ENCODE assay signal across 8 mouse cellular contexts in the genomic region with DNA sequence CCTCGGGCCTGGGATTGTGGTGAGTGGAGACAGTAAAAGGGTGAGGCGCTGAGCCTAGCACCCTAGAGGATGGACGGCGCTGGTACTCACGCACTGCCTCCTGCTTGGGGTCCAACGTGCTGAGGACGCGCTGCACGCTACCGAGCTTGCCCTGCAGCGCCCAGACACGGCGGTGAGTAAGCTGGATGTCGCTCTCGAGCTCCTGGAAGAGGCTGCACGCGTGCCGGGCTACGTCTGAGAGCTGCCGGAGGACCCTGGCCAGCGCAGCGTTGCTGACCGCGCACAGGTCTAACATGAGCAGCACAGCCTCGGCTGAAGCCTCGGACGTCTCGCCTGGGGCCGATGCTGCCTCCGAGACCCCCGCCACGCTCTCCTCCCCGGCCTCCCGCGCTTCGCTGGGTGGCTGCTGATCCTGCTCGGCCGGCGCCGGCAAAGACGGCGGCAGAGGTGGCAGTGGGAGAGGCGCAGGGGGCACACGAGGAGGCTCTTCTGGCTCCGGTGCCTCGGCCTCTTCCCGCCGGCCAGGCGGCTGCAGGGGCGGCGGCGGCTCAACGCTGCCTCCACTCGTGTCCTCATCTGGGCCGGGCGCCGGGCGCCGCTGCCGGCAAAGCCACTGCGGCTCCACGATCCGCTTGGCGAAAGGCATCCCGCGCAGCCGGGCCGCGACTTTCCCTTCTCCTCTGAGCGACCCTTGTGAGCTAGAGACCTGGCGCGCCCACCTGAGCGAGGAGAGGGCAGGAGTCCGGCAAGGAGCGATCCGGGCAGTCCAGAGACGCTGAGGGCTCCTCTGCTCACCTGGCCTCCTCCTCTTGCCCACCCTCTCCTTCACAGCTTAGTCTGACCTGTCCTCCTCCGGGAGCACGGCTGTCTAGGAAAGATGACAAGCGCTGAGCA. TPM values are rescaled to one million over a fixed set of nuclear protein-coding genes. Genes with fewer than 3 reads are reported as not detected.
DNase-seq lines count a peak whose midpoint lies in the region; ATAC-seq and TF ChIP-seq lines count a peak whose summit lies in the region.

No protein-coding gene starts in this region.

- intact Hi-C loops in heart, postnatal 36 days (cut with DNase I), result loop anchor here (1.0 to 10.0 kb wide), 3 partner anchors 120 to 287 kb away; no protein-coding TSS in a partner anchor
- intact Hi-C loops in left cerebral cortex, postnatal 25 days (cut with DNase I), result loop anchor here (5.0 kb wide), 1 partner anchor 192 kb away; no protein-coding TSS in a partner anchor

- no peaks in the 10 kb centered on the region for H3K4me1 ChIP-seq in ES-Bruce4 (ENCODE audit: control insufficient read depth, insufficient read depth, low read length)
- peaks cover 8% of the 10 kb centered on the region for H3K4me1 ChIP-seq in embryonic facial prominence, embryonic 13.5 days

- TF ChIP-seq EP300 in ES-Bruce4 (IDR thresholded peaks at IDR 0.05; ENCODE audit: insufficient read depth, low read depth, low read length), result no peak

- WGBS in embryonic facial prominence, embryonic 13.5 days, result 18% methylated on average over 64 of the region's 80 CpGs

- peak overlapping the region; percentile 67 for H3K4me2 ChIP-seq in embryonic facial prominence, embryonic 13.5 days

- no peak for TF ChIP-seq POLR2A in ES-Bruce4 (IDR thresholded peaks at IDR 0.05; ENCODE audit: insufficient read depth, low read length)

- peak overlapping the region; percentile 67 for H3K4me3 ChIP-seq in ES-Bruce4 (ENCODE audit: low read depth, low read length)
- peak overlapping the region; percentile 56 for H3K4me3 ChIP-seq in embryonic facial prominence, embryonic 13.5 days

- no peaks in the 10 kb centered on the region for H3K9me3 ChIP-seq in ES-Bruce4 (replicated peaks; ENCODE audit: control insufficient read depth, insufficient read depth, low read length, poor library complexity, severe bottlenecking)
- H3K9me3 ChIP-seq in embryonic facial prominence, embryonic 13.5 days, result no peaks in the 10 kb centered on the region

- H3K9ac ChIP-seq in ES-Bruce4 (ENCODE audit: low read depth, poor library complexity, severe bottlenecking), result peak overlapping the region; percentile 66
- H3K9ac ChIP-seq in embryonic facial prominence, embryonic 13.5 days, result peak overlapping the region; percentile 73

- no peaks in the 10 kb centered on the region for H3K36me3 ChIP-seq in ES-Bruce4 (ENCODE audit: control insufficient read depth, insufficient read depth, low read length, poor library complexity, severe bottlenecking)
- no peaks in the 10 kb centered on the region for H3K36me3 ChIP-seq in embryonic facial prominence, embryonic 13.5 days

- no peak for TF ChIP-seq CTCF in ES-Bruce4 (IDR thresholded peaks at IDR 0.05; ENCODE audit: low read depth, low read length)

- H3K27ac ChIP-seq in ES-Bruce4 (ENCODE audit: insufficient read depth, low read length), result no peak overlapping the region
- peak overlapping the region; percentile 55 for H3K27ac ChIP-seq in embryonic facial prominence, embryonic 13.5 days

- peak; percentile 48 for DNase-seq in adrenal gland, postnatal 14 days
- DNase-seq in heart, postnatal 36 days, result peak; percentile 16 to 22
- peak; percentile 27 to 32 for DNase-seq in left cerebral cortex, postnatal 25 days (ENCODE audit: low spot score in 2 of 2)
- DNase-seq in mesoderm, embryonic 11.5 days (ENCODE audit: low read depth, low spot score), result peak; percentile 51
- peak; percentile 13 for DNase-seq in right cerebral cortex, postnatal 4 days
- no peak for DNase-seq in thymus, postnatal 10 days (ENCODE audit: low spot score in 2 of 2)

- H3K27me3 ChIP-seq in ES-Bruce4 (ENCODE audit: control insufficient read depth, insufficient read depth, low read length, poor library complexity, severe bottlenecking), result peaks cover 2% of the 10 kb centered on the region; the same call in 1 of the 2 replicates
- peaks cover 55% of the 10 kb centered on the region for H3K27me3 ChIP-seq in embryonic facial prominence, embryonic 13.5 days

- ATAC-seq in embryonic facial prominence, embryonic 13.5 days (ENCODE audit: insufficient number of reproducible peaks, insufficient read depth, low FRiP score, low TSS enrichment, low read depth), result peak; percentile 21; the same call in 1 of the 2 replicates

RNA-seq across cellular contexts. Expression of a gene that starts 0.5 kb away (rescaled TPM):
- 4.2 and 4.7 TPM in 2 replicates for polyA plus RNA-seq in ES-Bruce4 (2011; ENCODE audit: insufficient read depth, insufficient read length, low read depth, missing spikeins)
- 1.3 and 1.6 TPM in 2 replicates for total RNA-seq in adrenal gland, postnatal 14 days (2021)
- 3.0 and 3.6 TPM in 2 replicates for polyA plus RNA-seq in embryonic facial prominence, embryonic 13.5 days (2015; fragmentation: Nextera tagmentation; extraction: Ambion mirVana)
- total RNA-seq in heart, postnatal 36 days (2021), result under 1 TPM; 0.38 to 0.42 TPM
- 1 to 10 TPM; 4.0 to 4.1 TPM for total RNA-seq in left cerebral cortex, postnatal 25 days (2021)

Comparison
In these comparisons a context has a peak if more than half of its experiments do, and no peak if none do; other contexts are left out.
1. DNase-seq: peak in adrenal gland, postnatal 14 days (single experiment), heart, postnatal 36 days (2 of 2), left cerebral cortex, postnatal 25 days (2 of 2), mesoderm, embryonic 11.5 days (single experiment) and right cerebral cortex, postnatal 4 days (single experiment); none in thymus, postnatal 10 days (0 of 2).